Mouse (Mus musculus) embryo, embryonic 10 days (tissue): Measurements from ENCODE around the gene Rhox4g.
"Not testable (repeated sequence)": the region's sequence is repeated elsewhere in the genome, so short reads cannot be mapped to it uniquely, and the experiment has no call there.

ENCODE experiments used
- DNase-seq: peaks from one replicate; pipeline ENCODE4 v3.0.0-alpha.2; 2015; ENCODE audit warnings: low spot score

Gene Rhox4g

GRCm38 (mm10) chrX:37651227-37651626 lies at the start of gene Rhox4g:
Rhox4g (minus strand) TSS chrX:37651327.
- DNase-seq, result not testable (repeated sequence)

- no peak for DNase-seq
Observed at GRCm38 (mm10) chrX:37692261-37692660, 41.1 kb upstream of the Rhox4g start.

- no peak for DNase-seq
Observed at GRCm38 (mm10) chrX:37683031-37683715, 32.0 kb upstream of the Rhox4g start.

GRCm38 (mm10) chrX:37673177-37673576 lies 22.1 kb upstream of the Rhox4g start, which contains the start of gene Rhox2h:
Rhox2h (minus strand) TSS chrX:37673277.
- DNase-seq, result not testable (repeated sequence)

- DNase-seq, result not testable (repeated sequence)
Observed at GRCm38 (mm10) chrX:37668664-37669063, 17.5 kb upstream of the Rhox4g start, which contains the start of gene Rhox3h. Rhox3h (minus strand) TSS chrX:37668764.

GRCm38 (mm10) chrX:37643370-37643769 lies 7.8 kb downstream of the Rhox4g start, which contains the start of gene Rhox2g:
Rhox2g (minus strand) TSS chrX:37643470.
- not testable (repeated sequence) for DNase-seq

GRCm38 (mm10) chrX:37628512-37628911 lies 22.6 kb downstream of the Rhox4g start, which contains the start of gene Rhox3g:
Rhox3g (minus strand) TSS chrX:37628612.
- DNase-seq, result not testable (repeated sequence)

- not testable (repeated sequence) for DNase-seq
Observed at GRCm38 (mm10) chrX:37607604-37608003, 43.5 kb downstream of the Rhox4g start, which contains the start of gene Rhox4f. Rhox4f (minus strand) TSS chrX:37607704.
